Mouse (Mus musculus) liver (tissue): ENCODE results near the gene Itgb3bp.

ENCODE experiments used
- DNase-seq: peaks from one replicate; pipeline ENCODE4 v3.0.0-alpha.2; 2020; ENCODE audit warnings: mixed read lengths

Itgb3bp gene

DNA sequence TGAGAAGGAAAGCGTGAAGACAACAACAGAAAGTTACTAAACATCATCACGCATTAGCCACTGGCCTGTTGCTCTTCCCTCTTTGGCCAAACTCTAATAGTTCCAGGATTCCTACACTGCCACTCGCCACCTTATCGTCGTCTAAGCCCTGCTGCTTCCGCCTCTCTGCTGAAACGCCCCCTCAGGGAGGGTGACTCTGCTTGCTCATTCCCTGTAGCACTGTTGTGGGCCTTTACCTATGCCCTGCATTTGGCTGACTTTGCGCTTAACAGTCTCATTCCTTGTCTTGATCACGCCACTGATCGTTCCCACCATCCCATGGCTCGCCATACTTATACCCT is 1.6 kb upstream of the Itgb3bp start:
- DNase-seq, result no peak

DNA sequence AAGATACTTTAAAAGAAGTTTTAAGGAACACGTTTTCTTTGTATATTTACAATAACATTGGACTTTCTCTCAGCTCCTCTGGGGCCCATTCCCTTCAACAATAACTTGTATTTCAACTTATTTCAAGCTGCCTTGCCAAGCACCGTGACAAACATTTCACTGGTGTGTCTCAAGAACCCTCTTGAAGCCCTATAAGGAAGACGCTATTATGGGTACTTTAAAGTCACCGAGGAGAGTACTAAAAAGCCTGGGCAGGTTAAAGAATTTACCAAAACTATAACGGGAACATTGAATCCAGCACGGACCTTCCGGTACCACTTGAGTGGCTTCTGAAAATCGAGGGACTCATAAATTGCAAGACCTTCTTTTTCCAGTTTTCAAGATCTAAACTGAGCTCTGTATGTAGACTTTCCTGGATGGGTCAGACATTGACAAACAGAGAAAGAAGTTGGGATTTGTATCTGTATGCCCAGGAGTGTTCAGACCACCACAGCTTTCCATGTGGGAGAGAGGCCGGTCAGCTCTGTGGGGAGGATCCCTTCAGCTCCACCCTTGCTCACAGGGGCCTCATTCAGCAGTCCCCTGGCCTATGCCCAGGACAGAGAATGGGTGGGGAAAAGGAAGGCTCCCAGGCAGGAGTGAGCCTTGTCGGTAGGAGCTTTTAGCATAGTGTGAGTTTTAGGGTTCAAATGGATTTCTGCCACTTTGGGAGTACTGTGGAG is 1.1 kb upstream of the Itgb3bp start:
- DNase-seq, result no peak

DNA sequence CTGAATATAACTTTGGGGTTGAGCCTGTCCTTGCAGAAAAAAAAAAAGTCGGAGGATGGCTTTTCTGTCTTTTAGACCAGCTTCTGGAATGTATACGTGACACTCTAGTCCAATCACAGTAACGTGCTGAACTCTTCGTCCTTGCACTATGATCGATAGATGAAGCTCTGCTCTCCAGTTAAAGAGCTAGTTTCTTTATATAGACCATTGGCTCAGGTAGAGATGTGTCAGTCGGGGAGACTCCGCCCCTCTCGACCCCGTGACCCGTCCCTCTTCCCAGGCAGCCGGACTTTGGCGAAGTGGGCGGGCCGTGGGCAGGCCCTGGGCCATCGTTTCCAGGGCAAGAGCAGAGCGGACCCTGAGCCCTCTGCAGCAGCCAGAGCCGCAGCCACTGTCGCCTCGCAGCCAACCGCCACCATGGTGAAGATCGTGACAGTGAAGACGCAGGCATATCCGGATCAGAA is 432 bp downstream of the Itgb3bp start, which contains the start of gene Pgm1:
Gene Pgm1 (plus strand): TSS at position 266 of the 464 bp plus-strand sequence.
- DNase-seq, result peak; percentile 86

DNA sequence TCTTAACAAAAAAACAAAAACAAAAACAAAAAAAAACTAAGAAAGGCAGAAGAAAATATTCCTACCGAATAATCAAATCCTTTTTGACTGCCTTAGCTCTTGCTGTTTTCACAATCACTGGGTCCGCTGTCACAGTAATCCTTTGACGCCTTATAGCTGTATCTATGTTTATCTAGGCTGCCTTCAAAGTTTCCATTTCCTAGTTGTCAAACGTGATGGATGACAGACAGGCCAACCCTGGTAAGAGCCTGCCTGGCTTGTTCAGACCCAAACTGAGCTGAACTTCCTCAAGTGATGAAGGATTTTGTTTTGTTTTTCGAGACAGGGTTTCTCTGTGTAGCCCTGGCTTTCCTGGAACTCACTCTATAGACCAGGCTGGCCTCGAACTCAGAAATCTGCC is 1.1 kb downstream of the Itgb3bp start:
- DNase-seq, result no peak

DNA sequence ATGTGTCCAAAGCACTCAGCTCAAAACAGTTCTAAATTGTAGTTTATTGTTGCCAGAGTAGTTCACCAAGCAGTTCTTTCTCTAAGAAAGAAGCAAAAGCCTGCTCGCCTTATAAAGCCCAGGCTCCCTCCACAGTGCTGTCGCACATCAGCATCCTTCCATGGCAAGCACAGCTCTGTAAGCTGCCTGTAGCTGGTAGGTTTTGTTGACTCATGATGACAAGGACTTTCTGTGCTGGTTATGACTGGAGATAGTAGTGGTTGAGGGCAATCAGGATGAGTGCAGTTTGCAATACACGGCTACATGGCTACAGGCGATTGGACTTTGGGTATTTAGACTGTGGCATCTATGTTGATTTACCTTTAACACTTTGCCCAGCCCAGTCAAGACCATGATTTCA is 3.2 kb downstream of the Itgb3bp start:
- DNase-seq, result peak; percentile 16

DNA sequence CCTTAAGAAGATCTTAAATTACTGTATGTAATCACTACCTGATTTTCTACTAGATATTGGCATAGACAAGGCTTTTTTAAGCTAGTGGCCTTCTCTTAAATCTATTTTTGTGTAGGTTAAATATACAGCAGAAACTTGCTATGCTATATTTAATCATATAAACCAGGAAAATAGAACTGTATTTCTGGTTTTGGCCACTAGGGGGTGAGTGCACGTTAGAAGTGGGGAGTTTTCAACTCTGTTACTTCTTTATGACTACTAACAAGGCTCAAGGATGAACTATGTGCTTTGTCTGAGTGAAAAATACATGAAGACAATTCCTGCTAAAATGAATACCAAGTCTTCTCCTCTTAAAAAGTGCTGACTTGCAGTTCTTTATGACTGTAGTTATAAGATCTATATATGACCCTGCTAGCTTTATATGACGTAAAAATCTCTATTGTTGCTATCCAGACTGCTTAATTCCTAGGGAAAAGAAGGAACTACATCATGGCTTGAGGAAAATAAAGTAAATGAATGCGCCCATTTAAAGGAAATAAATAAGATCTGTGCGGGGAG is 15.6 kb downstream of the Itgb3bp start:
- no peak for DNase-seq

DNA sequence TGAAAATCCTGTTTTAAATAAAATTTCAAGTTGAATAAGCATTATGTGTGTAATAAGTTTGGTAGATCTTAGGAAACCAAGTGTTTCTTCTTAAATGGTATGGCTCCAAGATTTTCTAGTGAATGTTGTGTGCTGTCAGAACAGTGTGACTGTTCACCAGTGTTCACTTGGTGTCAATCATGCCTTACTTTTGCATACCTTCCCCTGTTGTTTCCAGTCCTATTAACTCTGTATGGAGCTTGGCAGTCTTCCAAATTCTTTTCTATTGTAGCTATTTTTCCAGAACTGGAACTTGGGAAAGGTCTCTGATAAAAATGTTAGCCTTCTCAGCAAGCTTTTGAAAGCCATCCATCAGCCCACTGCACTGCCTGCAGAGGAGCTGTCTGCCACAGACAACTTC is 47.2 kb downstream of the Itgb3bp start:
- DNase-seq, result no peak

DNA sequence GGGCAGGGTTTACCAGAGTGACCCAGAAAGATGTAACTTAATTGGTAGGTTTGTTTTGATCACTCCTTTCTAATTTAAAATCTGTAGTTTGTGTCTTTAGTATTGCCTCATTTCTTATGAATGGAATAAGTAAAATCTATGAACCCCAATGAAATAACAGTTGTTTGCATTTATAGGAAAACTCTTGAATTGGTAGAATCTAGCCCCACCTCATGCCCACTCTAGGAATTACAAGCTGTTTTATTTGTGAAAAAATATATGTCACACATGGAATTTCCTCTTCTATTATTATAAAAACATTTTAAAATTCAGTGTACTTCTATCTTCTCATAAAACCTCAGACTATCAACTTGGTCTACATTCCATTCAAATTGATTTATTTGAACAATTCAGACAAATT is 47.7 kb downstream of the Itgb3bp start:
- DNase-seq, result no peak

DNA sequence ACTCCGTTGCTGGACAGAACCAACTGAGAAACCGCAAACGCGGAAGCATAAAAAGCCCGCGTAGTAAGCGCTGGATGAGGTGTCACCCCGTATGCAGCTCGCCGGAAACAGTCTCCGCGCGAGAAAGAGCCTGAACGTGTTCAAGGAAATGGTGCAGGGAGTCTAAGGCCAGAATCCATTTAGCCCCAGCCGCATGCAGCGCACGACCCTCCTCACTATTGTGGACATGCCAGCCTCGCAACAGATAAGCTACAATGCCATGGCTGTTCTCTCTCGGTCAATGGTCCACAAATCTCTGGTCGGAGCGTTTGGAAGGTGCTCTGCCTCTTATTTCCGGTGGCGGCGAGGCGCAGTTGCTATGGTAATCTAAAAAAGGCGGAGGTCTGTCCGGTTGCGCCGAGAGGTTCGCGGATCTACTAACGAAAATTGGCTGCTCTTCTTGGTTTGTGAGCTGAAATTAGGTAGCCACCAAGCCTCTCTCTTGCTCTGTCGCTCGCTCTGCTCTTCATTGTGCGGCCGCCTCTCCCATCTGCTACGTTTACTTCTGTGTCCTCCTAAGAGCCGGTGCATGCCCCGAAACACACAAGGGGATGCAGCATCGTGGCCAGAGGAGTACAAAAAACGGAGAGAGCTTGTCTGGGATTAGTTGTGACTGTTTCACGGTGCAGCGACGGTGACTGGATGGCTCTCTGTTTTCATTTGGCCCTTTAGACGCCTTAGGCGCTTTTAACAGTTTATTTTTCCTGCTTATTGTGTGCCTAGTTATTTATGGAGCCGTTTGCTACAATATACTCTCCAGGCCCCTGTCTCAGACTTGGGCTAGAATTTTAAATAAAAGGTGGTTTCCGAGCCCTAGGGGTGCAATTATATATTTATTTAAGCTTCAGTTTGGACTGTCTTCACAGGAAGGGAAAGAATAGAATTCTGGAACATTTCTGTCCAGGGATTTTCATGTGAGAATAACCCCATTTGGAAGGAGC is 100.2 kb downstream of the Itgb3bp start, which contains the start of gene Efcab7:
Gene Efcab7 (plus strand): TSS at position 105 of the 980 bp plus-strand sequence.
- DNase-seq, result peak; percentile 84

DNA sequence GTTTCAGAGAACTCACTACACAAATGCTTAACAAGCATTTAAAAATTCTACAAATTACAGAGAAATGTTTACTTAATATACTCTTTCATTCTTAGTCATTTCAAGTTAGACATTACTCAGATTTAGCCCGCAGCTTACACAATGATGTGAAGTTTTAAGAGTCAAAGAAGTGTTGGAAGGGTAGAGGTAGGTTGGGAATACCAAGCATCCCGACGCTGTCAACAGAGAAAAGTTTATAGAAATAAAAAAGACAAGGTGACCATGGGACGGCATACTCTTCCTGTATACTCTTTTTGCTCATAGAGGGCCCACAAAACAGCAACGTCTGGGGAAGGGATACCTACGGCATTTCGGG is 100.9 kb downstream of the Itgb3bp start:
- no peak for DNase-seq

DNA sequence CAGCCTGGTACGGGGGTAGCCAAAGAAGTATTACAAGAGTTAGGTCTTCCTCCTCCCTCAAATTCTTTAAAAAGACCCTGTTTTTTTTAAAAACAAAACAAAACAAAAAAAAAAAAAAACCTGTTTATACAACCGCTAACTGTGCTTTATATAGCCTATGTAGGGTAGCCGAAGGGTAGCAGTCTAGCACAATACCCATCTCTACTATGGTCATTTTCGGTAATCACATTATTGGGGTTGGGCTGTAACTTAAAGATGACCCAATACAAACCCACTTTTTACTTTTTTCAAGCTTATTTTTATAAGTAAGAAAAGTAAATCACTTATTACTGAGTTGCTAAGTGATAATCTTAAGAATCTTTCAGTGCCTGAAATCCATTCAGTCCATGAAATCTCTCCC is 101.3 kb downstream of the Itgb3bp start:
- DNase-seq, result no peak

DNA sequence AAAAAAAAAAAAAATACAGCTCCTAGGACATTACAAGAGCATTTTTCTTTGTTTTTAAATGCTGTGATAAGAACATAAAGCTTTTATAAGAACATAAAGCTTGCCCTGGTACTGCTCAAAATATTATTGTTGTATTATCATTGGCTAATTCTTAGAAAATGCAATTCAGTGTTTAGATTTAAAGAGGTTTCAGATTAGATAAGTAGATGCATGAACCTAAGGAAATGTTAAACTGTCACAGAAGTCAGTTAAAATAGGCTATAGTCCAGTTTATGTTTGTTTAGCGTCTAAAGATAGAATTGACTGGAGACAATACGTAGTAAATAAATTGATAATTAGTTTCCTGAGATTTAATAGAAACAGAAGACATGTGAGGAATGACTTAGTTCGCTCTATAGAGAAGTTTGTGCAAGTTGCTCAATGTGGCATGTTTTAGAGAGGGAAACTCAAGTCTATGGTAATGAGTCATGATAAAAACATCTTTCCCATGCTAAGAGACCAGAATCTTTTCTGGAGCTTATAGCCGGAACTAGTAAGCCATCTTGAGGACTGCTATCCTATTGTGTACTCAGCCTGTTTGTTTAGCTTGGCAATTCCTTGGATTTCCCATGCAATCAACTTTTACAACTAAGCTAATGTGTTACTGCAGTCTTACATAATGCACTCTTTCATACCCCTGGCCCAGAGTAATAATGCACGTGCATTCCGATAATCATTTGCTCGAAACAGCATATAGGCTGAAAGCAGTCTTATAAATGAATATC is 112.7 kb downstream of the Itgb3bp start:
- DNase-seq, result no peak

DNA sequence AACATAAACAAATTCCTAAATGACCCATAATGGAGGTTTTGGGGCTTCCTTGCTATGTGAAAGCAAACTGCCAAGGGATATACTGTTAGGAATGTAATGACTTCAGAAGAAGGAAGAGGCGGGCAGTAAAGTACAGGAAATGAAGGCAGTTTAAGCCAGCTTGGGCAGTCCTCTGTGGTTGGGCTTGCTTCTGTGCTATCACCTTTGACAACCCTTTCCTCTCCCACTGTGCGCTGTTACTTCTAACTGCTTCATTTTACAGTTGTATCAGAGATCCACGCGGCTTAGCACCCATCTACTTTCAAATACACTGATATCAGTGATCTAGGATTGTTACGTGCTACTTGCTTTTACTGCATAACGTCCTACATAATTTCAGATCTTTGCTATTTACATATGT is 137.2 kb downstream of the Itgb3bp start:
- no peak for DNase-seq

DNA sequence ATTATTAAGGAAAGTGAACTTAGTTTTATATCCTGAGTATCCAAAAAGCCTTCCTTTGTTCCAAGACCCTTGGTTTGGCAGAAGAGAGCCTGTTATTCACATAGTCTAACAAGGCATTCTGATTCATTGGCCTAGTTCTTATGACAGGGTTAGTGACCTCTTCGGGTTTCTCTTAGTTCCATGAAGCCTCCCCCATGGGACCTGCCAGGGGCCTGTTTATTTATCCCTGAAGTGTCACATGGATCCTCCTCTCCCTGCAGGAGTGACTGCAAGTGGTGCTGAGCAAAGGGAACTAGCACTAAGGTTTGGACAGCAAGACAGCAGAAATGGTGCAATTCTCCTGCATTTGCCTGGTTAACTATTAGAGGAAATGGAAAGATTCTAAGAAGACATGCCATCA is 156.6 kb downstream of the Itgb3bp start:
- no peak for DNase-seq

DNA sequence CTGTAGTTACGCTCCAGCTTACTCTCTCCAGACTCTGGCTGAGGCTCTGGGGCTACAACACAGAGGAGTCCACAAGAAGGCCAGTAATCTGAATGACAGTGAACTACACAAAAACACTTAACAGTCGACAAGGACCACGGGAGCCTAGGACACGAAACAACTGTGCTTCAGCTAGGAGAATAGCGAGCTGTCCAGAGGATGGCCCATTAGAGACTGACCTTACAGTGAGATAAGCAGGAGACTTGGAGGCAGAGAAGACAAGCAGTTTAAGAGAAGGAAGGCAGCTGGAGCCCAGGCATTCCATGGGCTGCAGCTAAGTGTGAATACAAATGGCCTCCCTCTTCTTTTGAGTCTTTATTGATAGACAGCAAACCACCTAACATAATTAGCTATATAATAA is 159.1 kb downstream of the Itgb3bp start:
- DNase-seq, result no peak

DNA sequence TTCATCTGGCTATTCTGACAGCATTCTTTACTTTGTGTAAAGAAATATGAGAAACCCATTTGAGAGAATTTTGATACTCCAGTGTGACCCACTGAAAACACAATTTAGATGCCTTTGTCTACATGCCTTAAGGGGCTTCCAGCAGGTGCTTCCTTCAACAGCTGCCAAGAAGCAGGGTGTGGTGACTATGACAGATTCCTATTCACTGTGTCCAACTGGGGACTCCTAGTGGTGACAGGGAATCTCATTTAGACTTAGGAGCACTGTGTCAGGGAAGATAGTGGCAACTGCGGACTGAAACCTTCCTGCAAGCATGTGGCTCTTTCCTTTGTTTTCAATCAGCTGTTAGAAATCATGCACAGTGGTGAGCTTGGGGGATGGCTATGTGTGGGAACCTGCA is 162.9 kb downstream of the Itgb3bp start:
- DNase-seq, result no peak

DNA sequence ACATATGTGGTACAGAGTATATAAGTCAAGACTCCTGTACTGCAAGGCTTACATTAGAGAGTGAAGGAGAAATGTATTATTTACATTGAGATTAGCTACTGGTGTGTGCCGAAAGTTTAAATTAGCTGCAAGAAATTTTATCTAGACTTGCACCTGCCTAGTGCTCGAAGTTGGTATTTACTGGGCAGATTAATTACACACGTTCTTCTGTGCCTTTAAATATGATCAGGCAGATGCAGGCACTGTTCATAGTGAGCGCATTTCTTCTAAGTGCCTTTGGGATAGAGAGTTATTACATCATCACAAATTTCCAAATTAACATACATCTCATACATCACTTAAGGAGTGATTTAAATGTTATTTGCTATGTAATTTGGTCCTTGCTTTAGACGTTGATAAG is 163.3 kb downstream of the Itgb3bp start:
- DNase-seq, result no peak

DNA sequence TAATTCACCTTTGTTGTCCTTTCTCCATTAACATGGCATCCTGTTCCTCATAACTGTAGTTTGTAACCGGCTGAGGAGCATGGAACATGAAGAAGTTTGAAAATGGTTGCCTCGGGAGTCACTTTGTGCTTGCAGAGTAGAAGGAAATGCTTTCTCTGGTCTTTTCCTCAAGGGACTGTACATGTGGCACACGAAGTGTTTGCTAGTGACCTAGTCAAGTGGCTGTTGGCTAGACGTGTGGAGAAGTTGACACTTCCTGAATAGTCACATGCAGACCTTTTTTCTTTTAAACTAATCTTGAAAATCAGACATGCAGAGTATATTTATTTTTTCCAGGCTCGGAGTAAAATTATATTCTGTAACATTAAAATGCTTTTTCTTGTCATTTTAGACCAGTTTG is 177.2 kb downstream of the Itgb3bp start:
- DNase-seq, result no peak

DNA sequence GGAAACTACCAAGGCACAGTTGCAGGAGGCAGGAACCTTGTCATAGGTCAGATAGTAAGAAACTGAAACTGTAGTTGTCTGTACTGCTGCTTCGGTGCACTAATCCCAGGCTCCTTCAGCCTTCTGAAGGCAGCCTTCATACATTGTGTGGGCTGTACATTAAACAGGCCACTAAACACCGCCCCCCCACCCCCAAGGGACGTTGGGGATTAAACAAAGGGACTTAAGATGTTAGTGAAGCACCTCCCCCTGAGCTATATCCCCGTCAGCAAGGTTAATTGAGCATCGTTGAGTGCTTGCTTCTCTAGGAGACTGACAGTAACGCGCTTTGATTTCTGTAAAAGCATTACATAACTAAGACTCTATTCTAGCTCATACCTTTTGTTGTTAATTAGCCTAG is 189.8 kb downstream of the Itgb3bp start:
- DNase-seq, result no peak

DNA sequence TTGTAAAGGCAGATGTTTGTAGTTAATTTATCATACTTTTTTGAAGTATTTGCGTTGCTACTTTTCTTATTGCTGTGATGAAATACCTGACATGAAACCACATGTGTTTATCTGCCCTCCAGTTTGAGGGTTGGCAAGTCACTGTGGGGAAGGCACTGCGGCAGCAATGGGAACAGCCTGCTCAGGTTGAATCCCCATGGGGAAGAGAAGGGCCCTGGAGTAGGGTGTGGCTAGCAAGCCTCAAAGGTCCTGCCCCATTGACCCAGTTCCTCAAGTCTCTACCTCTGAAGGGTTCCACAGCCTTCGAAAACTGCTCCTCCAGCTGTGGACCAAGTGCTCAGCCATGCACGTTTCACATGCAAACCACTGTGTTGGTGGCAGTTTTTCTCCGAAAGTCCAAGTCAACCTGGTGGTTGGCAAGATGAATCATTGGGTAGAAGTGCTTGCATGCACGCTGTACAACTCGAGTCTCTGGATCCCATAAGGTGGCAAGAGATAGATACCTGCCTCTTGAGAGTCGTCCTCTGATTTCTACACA is 203.6 kb downstream of the Itgb3bp start:
- DNase-seq, result no peak

DNA sequence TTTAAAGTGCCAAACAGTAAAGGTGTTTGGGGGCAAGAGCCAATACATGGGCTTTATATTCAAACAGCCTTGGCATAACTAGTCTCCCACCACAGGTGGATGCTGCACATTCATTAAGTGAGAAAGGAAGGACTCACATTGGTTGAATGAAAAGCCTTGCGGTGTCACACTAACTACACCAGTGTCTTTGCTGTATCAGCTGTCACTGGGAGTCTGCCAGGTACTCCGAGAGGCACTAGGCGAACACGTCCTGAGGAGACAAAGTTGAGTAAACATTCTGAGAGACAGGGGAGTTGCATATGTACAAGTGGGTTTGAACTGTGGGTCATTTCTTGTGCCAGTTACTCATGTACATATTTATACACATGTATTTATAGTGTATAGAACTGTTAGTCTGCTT is 205.3 kb downstream of the Itgb3bp start:
- no peak for DNase-seq

DNA sequence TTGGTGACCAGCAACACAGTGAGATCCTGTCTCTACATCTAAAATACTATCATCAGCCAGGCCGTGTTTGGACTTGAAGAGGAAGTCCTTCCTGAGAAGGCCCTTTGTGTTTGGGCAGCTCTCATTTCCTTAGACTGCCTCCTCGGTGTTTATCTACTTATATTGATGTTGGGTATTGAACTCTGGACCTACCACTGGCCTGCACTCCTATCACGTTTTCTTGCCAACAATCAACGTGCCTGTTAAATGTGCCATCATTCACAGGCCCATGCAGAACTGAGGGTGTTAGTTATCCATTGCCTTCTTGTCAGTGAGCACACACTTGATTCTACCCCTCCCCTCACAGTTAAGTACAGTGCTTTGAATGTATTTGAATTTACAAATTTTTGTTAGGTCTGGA is 211.7 kb downstream of the Itgb3bp start:
- DNase-seq, result no peak
